Mouse (Mus musculus) left cerebral cortex, adult 11 months (tissue): ENCODE data around the gene Wscd2.

ENCODE experiments used
- DNase-seq: peaks from one replicate; pipeline ENCODE4 v3.0.0; 2022; ENCODE audit warnings: low spot score

Gene Wscd2

DNA sequence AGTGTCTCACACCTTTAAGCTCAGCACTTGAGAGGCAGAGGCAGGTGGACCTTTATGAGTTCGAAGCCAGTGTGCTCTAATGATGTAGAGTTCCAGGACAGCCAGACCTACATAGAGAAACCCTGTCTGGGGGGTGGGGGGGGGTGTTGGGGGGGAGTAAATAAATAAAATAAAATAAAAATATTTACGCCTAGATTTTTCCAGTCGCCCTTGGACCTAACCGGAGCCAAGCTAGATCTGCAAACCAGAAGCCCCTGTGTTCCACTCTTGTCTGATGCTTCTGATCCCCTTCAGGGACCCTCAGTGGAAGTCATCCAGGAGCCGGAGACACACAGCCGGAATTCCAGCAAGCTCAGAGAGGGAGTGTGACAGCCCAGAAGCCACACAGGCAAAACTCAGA lies at the start of gene Wscd2:
Gene Wscd2, plus strand, starts transcription at position 301 of the 400 bp plus-strand sequence.
- no peak for DNase-seq

DNA sequence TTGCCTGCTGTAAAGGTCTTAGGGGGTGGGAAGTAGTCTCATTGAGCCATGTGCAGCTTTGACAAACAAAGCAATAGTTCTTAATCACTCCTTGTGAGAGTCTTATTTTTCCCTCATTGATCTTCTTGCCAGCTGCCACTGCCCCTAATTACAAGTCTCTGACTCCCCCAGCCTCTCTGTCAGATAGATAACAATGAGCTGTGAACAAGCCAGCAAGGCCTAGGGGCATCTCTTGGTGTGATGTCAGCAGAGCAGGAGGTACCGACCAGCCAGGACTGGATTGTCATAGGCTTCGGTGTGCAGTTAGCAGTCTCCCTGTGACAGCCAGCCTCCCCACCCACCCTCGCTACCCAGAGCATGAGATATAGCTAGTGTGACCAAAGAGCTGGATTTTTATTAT lies 48.0 kb upstream of the Wscd2 start:
- DNase-seq: no peak

DNA sequence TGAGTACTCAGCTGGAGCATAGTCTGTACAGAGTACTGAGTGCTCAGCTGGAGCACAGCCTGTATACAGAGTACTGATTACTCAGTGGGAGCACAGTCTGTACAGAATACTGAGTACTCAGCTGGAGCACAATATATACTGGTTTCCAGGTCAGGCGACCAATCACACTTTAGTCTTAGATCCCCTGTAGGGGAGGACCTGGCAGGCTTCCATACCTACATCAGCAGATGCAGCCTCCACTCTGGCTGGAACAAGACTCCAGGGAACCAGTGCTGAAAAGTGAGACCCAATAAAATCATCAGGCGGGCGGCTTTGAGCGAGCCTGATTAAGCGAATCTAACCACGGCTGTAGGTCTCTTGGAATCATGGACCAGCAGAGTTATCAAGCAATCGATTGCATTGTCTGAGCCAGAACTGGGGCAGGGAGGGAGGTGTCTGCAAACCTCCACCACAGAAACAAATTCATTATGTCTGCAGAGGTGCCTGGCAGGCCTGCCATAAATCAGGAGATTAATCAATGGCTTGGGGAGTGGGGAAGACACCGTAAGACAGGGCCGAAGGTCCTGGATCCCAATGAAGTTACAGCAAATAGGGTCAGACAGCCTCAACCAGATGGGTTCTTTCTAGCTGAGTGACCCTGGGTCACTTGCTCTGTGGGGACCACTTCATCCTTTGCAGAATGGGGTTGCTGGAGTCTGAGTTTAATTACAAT lies 42.0 kb upstream of the Wscd2 start:
- DNase-seq: no peak

DNA sequence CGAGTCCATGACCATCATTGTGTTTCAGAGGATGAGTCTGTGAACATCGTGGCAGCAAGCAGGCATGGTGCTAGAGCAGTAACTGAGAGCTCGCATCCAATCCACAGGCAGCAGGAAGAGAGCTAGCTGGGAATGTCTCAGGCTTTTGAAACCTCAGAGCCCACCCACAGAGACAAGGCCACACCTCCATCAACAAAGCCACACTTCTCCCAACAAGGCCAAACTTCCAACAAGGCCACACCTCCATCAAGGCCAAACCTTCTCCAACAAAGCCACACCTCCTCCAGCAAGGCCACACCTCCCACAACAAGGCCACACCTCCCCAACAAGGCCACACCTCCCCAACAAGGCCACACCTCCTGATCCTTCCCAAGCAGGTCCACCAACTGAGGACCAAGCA lies 40.8 kb upstream of the Wscd2 start:
- DNase-seq: no peak

DNA sequence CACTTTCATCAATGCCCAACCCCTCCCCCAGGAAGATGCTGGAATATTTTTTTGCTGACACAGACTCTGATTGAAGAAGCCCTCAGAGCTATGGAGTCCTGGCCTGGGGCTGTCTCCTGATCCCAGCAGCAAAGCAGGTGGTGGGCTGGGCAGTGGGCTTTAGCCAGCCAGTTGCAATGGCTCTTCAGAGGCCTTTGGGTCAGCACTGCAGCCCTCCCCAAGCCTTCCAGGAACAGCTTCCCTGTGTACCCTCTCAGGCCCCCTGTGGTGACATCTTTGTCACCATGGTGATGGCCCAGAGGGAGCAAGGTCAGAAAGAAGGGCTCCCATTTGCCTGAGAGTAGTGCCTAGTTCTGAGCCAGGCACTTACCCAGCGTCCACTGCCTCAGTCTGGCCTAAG lies 37.4 kb upstream of the Wscd2 start:
- no peak for DNase-seq

DNA sequence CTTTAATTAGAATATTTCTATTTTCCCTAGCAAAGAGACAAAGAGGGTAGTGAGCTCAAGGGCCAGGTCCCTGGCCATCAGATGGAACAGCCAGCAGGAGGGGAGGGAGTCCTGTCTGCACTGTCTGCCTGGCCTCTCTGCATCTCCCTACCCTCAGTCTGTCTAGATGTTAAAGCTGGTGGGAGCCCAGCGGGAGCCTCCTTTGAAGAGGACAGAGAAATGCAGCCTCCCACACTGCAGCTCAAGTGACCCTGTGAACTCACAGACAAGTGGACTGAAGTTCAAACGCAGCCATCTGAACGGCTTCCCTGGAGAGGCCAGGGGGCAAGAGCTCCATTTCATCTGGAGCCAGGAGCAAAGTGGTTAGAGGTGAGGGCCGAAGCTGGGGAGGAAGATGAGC lies 36.8 kb upstream of the Wscd2 start:
- no peak for DNase-seq

DNA sequence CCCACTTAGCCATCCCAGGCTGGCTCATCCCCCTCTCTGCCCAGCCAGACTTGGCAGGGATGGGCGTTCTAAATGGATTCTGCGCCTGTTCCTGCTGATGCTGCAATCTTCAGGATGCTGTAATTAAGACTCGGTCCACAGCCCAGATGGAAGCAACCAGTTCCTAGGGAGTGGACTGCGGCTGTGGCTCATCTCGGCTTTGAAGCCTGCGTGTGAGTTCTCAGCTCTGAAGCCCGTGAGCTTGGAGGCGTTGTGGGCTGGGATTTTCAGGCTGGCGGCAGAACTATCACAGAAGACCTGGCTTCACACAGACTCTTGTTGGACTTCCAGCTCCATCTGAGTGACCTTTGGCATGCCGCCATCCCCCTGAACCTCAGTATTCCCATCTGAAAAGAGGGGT lies 34.1 kb upstream of the Wscd2 start:
- DNase-seq: no peak

DNA sequence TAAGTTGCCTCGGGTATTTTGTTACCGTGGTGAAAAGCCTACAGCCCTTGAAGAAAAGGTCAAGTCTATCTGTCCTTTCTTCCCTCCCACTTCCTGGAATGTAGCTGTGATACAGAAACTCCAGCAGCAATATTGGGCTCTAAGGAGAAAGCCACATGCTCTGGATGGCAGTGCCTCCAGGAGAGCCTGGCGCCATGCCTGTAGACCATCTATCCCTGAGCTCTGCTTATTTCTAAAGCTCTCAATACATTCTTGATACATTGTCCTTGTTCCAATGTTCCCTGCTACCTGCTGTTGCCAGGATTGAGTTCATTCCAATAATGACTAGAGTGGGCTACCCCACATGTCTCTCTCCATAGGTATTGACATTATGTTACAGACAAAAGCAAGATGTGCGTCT lies 33.4 kb upstream of the Wscd2 start:
- no peak for DNase-seq

DNA sequence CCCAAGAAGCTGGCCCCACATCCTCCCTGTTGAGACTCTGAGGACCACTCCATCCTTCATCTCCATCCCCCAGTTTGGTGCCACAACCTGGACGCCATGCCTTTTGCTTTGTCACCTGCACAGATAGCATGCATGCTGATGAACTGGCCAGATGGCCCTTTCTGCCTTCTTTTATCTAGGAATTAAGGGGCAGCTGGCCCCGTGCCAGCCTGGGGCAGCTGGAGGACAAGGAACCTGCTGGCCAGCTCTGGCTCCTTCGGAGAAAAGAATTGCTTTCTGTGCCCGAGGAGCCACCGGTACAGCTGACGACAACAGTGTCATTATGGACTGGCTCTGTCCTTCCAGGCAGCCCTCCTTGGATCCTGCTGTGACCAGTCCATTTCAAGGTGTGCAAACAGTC lies 32.9 kb upstream of the Wscd2 start:
- DNase-seq: no peak

DNA sequence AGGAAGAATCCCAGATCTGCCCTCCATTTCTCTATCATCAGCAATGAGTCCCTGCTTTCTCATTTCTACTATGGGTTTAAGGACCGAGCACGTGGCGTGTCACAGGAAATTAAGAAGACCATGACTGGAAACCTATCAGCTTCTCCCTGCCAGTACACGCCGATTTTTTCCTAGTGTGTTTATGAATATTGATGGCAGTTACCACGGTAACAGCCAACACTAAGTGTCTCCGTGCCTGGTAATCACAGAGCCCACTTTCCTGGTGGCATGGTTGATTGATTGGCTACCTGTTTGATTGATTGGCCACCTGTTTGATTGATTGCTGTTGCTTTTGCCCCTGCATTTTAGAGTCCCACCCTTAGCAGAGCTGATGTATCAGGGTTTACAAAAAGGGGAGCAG lies 30.2 kb upstream of the Wscd2 start:
- no peak for DNase-seq

DNA sequence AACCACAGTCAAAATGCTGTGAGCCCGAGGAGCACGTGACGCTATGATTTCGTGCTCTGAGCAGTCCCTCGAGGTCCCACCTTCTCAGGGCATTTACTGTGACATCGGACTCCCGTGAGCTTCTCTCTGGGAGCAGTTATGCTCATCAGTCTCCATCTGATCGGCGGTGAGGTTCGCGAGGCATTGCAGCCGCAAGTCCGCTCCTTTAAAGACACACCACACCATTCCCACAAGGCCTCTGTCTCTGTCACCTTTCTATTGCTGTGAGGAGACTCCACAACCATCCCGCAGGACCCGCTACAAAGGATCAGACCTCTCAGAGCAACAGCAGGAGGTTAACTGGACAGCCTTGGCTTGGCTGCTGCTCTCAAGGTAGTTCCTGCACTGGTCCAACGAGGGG lies 28.6 kb upstream of the Wscd2 start:
- DNase-seq: no peak

DNA sequence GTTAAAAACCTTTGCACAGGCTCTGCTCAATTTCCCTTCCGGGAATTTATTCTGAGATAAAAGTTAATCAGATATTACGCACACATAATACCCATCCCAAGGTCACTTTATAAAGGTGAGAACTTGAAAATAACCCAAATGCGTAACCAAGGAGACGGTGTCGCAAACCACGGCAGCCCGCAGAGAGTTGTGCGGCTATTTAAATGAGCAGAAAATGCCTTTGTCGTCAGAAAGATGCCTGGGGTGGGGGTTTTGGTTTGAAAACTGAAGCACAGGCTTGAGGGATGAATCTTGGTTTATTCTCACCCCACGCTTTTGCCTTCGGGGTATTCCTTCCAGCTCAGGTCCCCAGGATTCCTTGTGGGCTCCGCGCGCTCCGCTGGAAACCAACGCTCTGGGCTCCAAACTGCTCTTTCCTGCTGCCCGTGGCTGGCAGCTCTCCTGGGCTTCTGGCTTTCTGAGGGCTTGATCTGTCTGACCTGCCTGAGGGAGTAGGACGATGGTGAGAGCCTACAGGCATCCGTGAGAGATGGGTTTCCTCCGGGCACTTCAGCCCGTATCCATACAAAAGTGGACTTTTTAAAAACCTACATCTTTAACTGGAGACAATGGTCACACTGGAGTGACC lies 28.0 kb upstream of the Wscd2 start:
- DNase-seq: no peak

DNA sequence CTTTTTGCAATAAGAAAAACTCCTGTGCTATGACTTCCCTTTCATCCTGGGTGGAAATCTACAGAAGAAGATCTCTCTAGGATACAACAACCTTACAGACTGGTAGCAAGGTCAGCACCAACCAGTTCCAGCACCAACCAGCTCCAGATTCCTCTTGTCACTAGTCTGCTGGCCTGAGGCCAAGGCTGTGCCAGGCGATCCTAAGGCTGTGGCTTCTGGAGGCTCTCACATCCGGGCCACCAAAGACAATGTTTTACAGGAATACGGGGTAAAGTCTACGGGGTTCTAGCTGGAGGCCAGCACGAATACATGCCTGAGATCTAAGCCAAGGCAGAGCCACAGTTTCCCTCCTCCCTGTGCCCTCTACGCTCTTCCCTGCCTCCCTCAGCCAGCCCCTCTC lies 25.4 kb upstream of the Wscd2 start:
- DNase-seq: no peak

DNA sequence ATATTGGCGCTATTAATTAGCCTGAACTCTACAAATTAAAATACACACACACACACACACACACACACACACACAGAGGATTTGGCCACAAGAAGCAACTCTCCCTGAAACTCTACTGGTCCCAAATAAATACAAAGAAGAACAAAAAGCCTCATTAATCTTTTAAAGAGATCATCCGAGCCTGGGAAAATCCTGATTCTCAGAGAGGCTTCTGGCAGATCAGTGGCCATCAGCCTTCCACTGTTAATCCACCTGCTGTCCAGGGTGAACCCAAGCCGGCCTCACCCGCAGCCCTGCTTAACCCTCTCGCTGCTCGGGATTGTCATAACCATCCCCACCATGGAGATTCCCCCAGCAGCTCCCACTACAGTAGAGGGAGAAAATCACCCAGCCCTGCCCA lies 23.6 kb upstream of the Wscd2 start:
- DNase-seq: no peak

DNA sequence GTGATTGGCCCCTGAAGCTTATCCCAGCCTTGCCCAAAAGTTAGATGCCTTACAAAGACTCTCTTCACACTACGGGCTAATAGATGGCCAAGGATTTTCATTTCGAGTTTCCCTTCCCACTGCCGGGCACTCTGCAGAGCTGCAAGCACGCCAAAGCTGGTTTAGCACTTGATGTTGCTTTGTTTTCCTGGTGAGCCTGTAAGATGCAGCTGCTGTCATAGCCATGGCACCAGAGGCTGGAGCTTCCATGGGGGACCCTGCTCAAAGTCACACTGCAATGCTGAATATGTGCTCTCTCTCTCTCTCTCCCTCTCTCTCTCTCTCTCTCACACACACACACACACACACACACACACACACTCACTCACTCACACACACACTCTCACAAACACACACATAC lies 23.1 kb upstream of the Wscd2 start:
- no peak for DNase-seq

DNA sequence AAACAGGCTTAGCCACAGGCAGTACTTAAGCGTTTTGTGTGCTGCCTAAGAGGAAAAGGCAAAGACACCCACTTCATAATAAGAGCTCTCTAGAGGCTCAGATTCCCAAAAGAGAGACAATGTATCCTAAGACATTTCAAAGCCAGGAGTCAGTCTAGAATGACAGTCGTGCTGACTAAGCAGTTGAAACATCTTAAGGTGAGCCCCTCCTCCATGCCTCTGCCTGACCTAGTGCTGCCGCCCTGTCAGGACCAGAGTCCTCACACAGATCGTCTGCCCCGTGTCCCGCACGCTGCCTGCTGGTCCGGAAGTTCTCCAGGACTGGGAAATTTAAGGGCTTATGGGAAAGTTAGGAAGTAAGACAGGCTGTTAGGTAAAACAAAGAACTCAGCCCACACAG lies 22.4 kb upstream of the Wscd2 start:
- no peak for DNase-seq

DNA sequence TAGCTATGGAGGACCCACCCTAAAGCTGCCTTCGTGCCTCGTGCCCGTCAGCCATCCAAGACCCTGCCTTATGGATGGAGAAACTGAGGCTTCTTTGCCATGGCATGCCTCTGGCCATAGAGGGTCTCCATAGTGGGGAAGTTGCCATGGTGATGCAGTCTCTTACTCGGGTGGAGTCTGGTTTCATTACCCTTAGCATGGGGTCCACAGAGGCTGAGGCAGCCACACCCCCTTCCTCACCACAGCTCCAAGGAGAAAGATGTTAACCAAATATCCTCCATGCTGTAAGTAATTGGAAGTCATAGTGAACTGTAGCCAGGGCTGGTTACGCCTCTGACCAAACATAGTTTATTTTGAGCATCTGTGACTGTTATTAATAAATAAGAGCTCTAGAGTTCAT lies 21.5 kb upstream of the Wscd2 start:
- no peak for DNase-seq

DNA sequence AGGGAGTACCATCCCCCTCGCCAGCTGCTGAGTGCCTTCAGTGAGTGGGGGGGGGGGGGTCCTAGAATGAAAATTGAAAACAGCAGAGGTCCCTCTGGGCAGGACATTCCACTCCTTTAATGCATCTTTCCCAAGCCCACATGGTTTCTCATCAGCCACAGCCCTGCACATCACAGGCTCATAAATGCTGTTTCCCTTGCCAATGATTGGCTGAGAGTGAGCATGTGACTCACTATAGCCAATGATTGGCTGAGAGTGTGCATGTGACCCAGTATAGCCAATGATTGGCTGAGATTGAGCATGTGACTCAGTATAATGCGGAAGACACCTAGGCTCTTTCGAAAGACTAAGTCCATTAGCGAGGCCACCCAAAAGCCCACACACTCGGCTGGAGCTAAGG lies 20.9 kb upstream of the Wscd2 start:
- no peak for DNase-seq

DNA sequence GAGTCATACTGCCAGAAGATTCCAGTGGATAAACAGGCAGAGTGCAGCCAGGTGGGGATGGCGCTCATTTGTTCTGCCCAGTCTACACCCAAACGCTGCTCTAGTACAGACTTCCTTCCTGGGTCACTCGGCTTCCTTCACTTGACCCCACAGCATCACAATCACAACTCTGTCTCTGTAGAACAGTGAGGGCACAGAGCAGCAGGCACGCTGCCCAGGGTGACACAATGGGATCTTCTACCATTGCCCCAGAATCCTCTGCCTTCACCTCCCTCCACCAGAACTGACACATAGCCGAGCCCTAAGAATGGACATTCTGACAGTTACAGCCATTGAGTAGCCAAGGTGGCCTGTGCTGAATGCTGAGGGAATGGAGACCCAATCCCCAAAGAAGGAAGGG lies 20.3 kb upstream of the Wscd2 start:
- DNase-seq: no peak

DNA sequence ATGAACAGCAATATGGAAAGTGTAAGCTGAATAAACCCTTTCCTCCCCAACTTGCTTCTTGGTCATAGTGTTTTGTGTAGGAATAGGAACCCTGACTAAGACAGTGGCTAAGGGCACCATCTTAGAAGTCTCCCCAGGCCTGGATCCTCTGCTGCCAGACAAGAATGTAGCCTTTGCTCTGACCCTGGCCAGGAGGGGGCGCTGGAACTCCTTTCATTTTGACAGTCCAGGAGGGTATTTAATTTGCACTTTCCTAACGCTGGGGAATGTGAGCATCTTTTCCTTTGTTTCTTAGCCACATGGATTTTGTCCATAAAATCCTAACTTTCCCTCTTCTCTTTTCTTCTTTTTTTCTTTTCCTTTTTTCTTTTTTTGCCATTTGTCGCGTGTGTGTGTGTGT lies 18.7 kb upstream of the Wscd2 start:
- peak; percentile 51 for DNase-seq

DNA sequence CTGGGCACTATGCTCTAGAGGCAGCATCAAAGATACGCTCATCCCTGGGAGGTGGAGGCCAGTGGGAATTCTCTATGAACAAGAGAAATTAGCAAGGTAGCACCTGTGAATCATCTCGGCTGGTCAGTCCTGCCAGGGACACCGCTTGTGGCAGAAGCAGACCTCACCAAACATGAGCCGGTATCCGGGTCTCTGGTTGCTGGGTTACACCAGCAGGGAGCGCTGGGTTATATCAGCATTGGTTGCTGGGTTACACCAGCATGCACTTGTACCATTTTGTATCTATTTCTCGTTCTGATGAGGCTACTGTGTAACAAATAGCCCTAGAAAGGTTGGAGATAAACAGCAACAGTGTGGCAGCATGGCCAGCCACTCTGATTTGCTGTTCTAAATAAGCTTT lies 17.8 kb upstream of the Wscd2 start:
- DNase-seq: no peak

DNA sequence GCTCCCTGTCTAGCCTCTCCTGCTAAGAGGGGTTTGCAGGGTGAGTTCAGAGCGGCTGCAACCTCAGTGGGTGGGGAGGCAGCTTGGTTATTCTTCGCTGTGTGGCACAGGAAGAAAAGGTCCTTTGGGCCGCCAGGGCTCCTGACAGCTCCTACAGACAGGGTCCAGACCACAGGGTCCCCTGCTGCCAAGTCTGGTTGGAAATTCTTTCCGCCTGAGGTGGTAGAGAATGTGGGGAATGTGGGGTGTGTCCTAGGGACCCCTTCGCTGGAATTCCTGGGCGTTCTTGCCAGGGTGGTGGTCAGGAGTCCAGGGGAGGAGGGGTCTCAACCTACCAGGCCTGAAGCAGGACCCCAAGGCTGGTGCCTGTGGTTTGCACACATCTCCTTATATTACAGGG lies 13.3 kb upstream of the Wscd2 start:
- DNase-seq: no peak

DNA sequence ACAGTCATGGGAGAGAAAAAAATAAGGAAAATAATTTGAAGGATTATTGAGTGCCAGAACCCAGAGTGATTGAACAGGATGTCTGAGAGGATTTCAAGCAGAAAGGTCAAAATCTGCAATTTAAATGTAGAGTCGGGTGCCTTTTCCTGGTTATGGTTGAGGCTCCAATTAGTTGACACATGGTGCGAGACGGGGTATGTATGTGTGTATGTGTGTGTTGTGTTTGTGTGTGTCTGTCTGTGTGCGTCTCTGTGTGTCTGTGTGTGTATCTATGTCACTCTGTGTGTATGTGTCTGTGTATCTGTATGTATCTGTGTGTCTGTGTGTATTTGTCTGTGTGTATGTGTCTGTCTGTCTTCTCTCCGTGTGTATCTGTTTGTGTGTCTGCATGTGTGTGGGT lies 11.1 kb upstream of the Wscd2 start:
- no peak for DNase-seq

DNA sequence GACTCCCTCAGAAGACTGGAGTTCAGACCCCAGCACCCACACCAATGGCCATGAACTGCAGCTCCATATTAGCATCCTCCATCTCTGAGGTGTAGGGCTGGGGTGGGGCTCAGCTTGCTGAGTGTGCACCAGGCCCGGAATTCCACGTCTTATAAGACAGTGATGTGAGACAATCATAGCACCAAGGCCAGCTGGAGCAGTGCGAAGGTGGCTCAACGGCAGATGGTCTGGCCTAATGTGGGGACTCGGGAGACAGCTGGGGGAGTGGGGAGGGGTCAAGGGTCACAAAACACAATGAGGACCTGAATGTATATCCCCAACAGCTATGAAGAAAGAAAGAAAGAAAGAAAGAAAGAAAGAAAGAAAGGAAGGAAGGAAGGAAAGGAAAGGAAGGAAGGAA lies 9.7 kb upstream of the Wscd2 start:
- DNase-seq: no peak
